Mouse (Mus musculus): ENCODE measurements at regions not wholly inside any gene's neighbourhood (a gene's known extent, or its start where the extent isn't known, plus 50 kb on each side); places are given as distances from the start of the nearest gene placed in this dataset.
A peak's percentile ranks its signal among the peaks of the same experiment; 100 is the strongest.

GRCm38 (mm10) chr15:87122656-87123055 lies 421.4 kb upstream of the Fam19a5 start:
- H3K36me3 ChIP-seq (ENCODE audit: poor library complexity, severe bottlenecking) = no peaks in the 10 kb centered on the region
- H3K27me3 ChIP-seq = no peaks in the 10 kb centered on the region
- no peak overlapping the region for H3K4me2 ChIP-seq
- H3K27ac ChIP-seq = no peak overlapping the region
- 34% methylated on average over 4 of the region's 4 CpGs for WGBS
- no peaks in the 10 kb centered on the region for H3K4me1 ChIP-seq
- no peak overlapping the region for H3K9ac ChIP-seq
- no peaks in the 10 kb centered on the region for H3K9me3 ChIP-seq (replicated peaks)
- H3K4me3 ChIP-seq = no peak overlapping the region
- ATAC-seq = no peak

- 79% methylated on average over 6 of the region's 6 CpGs for WGBS
- Histone ChIP-seq H3K36me3 (ENCODE audit: poor library complexity, severe bottlenecking) (no peaks in the 10 kb centered on the region), H3K4me3 (no peak overlapping the region), H3K9me3 (replicated peaks) (no peaks in the 10 kb centered on the region), H3K4me1 (no peaks in the 10 kb centered on the region), H3K4me2 (no peak overlapping the region), H3K9ac (no peak overlapping the region), H3K27me3 (no peaks in the 10 kb centered on the region), H3K27ac (no peak overlapping the region)
- no peak for ATAC-seq
These were observed 418.5 kb upstream of the Fam19a5 start for GRCm38 (mm10) chr15:87125427-87126148.

GRCm38 (mm10) chr15:87138870-87139269 lies 405.2 kb upstream of the Fam19a5 start:
- Histone ChIP-seq H3K9me3 (replicated peaks) (no peaks in the 10 kb centered on the region), H3K27me3 (no peaks in the 10 kb centered on the region), H3K4me1 (peaks cover 5% of the 10 kb centered on the region; the same call in 1 of the 2 replicates), H3K9ac (no peak overlapping the region), H3K27ac (no peak overlapping the region), H3K36me3 (ENCODE audit: poor library complexity, severe bottlenecking) (no peaks in the 10 kb centered on the region), H3K4me2 (no peak overlapping the region), H3K4me3 (no peak overlapping the region)
- ATAC-seq = no peak

GRCm38 (mm10) chr15:87169136-87169535 lies 375.0 kb upstream of the Fam19a5 start:
- no peaks in the 10 kb centered on the region for H3K36me3 ChIP-seq (ENCODE audit: poor library complexity, severe bottlenecking)
- 0 out of 2 replicates have a peak, but pooled peaks cover 4% of the 10 kb centered on the region for H3K9me3 ChIP-seq (replicated peaks)
- 87% methylated on average over 5 of the region's 5 CpGs for WGBS
- no peak overlapping the region for H3K4me2 ChIP-seq
- H3K4me1 ChIP-seq = no peaks in the 10 kb centered on the region
- no peaks in the 10 kb centered on the region for H3K27me3 ChIP-seq
- no peak for ATAC-seq
- no peak overlapping the region for H3K4me3 ChIP-seq
- no peak overlapping the region for H3K27ac ChIP-seq
- H3K9ac ChIP-seq = no peak overlapping the region

GRCm38 (mm10) chr15:87170890-87171289 lies 373.2 kb upstream of the Fam19a5 start:
- no peaks in the 10 kb centered on the region for H3K27me3 ChIP-seq
- H3K27ac ChIP-seq = no peak overlapping the region
- H3K36me3 ChIP-seq (ENCODE audit: poor library complexity, severe bottlenecking) = no peaks in the 10 kb centered on the region
- 91% methylated on average over 4 of the region's 4 CpGs for WGBS
- H3K4me2 ChIP-seq = no peak overlapping the region
- H3K4me1 ChIP-seq = no peaks in the 10 kb centered on the region
- H3K4me3 ChIP-seq = no peak overlapping the region
- H3K9me3 ChIP-seq (replicated peaks) = no peaks in the 10 kb centered on the region
- no peak overlapping the region for H3K9ac ChIP-seq
- no peak for ATAC-seq

- 92% methylated on average over 2 of the region's 2 CpGs for WGBS
- no peaks in the 10 kb centered on the region for H3K27me3 ChIP-seq
These were observed 371.0 kb upstream of the Fam19a5 start for GRCm38 (mm10) chr15:87173096-87173495.

GRCm38 (mm10) chr15:87178646-87179045 lies 365.5 kb upstream of the Fam19a5 start:
- H3K36me3 ChIP-seq (ENCODE audit: poor library complexity, severe bottlenecking) = no peaks in the 10 kb centered on the region
- no peak overlapping the region for H3K27ac ChIP-seq
- no peak overlapping the region for H3K9ac ChIP-seq
- no peak overlapping the region for H3K4me3 ChIP-seq
- H3K9me3 ChIP-seq (replicated peaks) = no peaks in the 10 kb centered on the region
- H3K27me3 ChIP-seq = no peaks in the 10 kb centered on the region
- no peaks in the 10 kb centered on the region for H3K4me1 ChIP-seq
- no peak overlapping the region for H3K4me2 ChIP-seq
- ATAC-seq = no peak
- WGBS = 91% methylated on average over 7 of the region's 7 CpGs

More at GRCm38 (mm10) chr15:87173096-87173495, 371.0 kb upstream of the Fam19a5 start:
- no peaks in the 10 kb centered on the region for H3K4me1 ChIP-seq
- H3K36me3 ChIP-seq (ENCODE audit: poor library complexity, severe bottlenecking) = no peaks in the 10 kb centered on the region
- no peak overlapping the region for H3K27ac ChIP-seq
- H3K9me3 ChIP-seq (replicated peaks) = no peaks in the 10 kb centered on the region
- no peak for ATAC-seq
- no peak overlapping the region for H3K4me2 ChIP-seq
- H3K4me3 ChIP-seq = no peak overlapping the region
- no peak overlapping the region for H3K9ac ChIP-seq

GRCm38 (mm10) chr15:87180836-87181235 lies 363.3 kb upstream of the Fam19a5 start:
- Histone ChIP-seq H3K9me3 (replicated peaks) (no peaks in the 10 kb centered on the region), H3K27me3 (no peaks in the 10 kb centered on the region), H3K4me1 (no peaks in the 10 kb centered on the region), H3K27ac (no peak overlapping the region), H3K4me3 (no peak overlapping the region), H3K36me3 (ENCODE audit: poor library complexity, severe bottlenecking) (no peaks in the 10 kb centered on the region), H3K4me2 (no peak overlapping the region), H3K9ac (no peak overlapping the region)
- WGBS = 79% methylated on average over 1 of the region's 1 CpGs
- no peak for ATAC-seq

- Histone ChIP-seq H3K27me3 (no peaks in the 10 kb centered on the region), H3K4me2 (no peak overlapping the region), H3K4me3 (no peak overlapping the region), H3K9me3 (replicated peaks) (no peaks in the 10 kb centered on the region), H3K36me3 (ENCODE audit: poor library complexity, severe bottlenecking) (no peaks in the 10 kb centered on the region), H3K27ac (no peak overlapping the region), H3K4me1 (no peaks in the 10 kb centered on the region), H3K9ac (no peak overlapping the region)
- WGBS = 80% methylated on average over 7 of the region's 7 CpGs
- ATAC-seq = 0 out of 2 replicates have a peak, but pooled peaks have one; percentile 43
These were observed 359.9 kb upstream of the Fam19a5 start for GRCm38 (mm10) chr15:87184248-87184647.

- H3K4me2 ChIP-seq = no peak overlapping the region
- H3K4me1 ChIP-seq = no peaks in the 10 kb centered on the region
- no peaks in the 10 kb centered on the region for H3K27me3 ChIP-seq
- 43% methylated on average over 9 of the region's 9 CpGs for WGBS
- no peak overlapping the region for H3K4me3 ChIP-seq
- H3K9me3 ChIP-seq (replicated peaks) = no peaks in the 10 kb centered on the region
- no peaks in the 10 kb centered on the region for H3K36me3 ChIP-seq (ENCODE audit: poor library complexity, severe bottlenecking)
- ATAC-seq = no peak
- no peak overlapping the region for H3K9ac ChIP-seq
- no peak overlapping the region for H3K27ac ChIP-seq
These were observed 355.2 kb upstream of the Fam19a5 start for GRCm38 (mm10) chr15:87188816-87189455.

- WGBS = 78% methylated on average over 4 of the region's 4 CpGs
- Histone ChIP-seq H3K36me3 (ENCODE audit: poor library complexity, severe bottlenecking) (no peaks in the 10 kb centered on the region), H3K4me1 (0 out of 2 replicates have a peak, but pooled peaks cover 6% of the 10 kb centered on the region), H3K9me3 (replicated peaks) (no peaks in the 10 kb centered on the region), H3K4me2 (no peak overlapping the region), H3K4me3 (no peak overlapping the region), H3K27me3 (no peaks in the 10 kb centered on the region), H3K9ac (no peak overlapping the region), H3K27ac (no peak overlapping the region)
- ATAC-seq = no peak
These were observed 352.2 kb upstream of the Fam19a5 start for GRCm38 (mm10) chr15:87191901-87192300.

GRCm38 (mm10) chr15:87196306-87196893 lies 347.7 kb upstream of the Fam19a5 start:
- H3K9ac ChIP-seq = no peak overlapping the region
- H3K27me3 ChIP-seq = no peaks in the 10 kb centered on the region
- ATAC-seq = no peak
- H3K4me2 ChIP-seq = no peak overlapping the region
- H3K4me1 ChIP-seq = peaks cover 20% of the 10 kb centered on the region
- no peaks in the 10 kb centered on the region for H3K9me3 ChIP-seq (replicated peaks)
- 47% methylated on average over 6 of the region's 6 CpGs for WGBS
- no peaks in the 10 kb centered on the region for H3K36me3 ChIP-seq (ENCODE audit: poor library complexity, severe bottlenecking)
- H3K27ac ChIP-seq = no peak overlapping the region
- H3K4me3 ChIP-seq = no peak overlapping the region
